Comparison of ENCODE assay signal across 8 mouse cellular contexts in the genomic region with DNA sequence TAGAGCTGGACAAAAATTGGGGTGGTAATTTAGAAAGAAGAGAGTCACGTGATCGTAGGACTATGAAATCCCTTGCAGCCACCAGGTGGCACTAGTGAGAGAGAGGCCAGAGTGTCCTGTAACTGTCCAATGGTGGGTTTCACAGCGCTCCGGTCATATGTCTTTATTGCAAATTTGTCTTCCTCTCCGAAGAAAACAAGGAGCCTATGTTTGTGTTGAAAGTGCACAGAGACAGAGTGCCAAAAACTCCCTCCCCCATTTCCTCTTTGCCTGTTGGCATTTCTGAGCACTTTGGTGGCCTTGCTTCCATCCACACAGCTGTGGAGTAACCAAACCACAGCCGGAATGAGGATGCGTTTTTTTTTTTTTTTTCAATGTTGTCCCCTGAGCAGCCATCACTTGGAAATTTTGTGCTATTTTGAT. TPM values are rescaled to one million over a fixed set of nuclear protein-coding genes. Genes with fewer than 3 reads are reported as not detected.
DNase-seq lines count a peak whose midpoint lies in the region; ATAC-seq lines count a peak whose summit lies in the region.

No protein-coding gene starts in this region.

- no peaks in the 10 kb centered on the region for H3K4me1 ChIP-seq in forebrain, embryonic 10.5 days
- no peaks in the 10 kb centered on the region for H3K4me1 ChIP-seq in forebrain, embryonic 12.5 days
- H3K4me1 ChIP-seq in neural tube, embryonic 15.5 days = no peaks in the 10 kb centered on the region

- intact Hi-C loops in heart, postnatal 14 days (cut with DNase I) = no loop called here

- H3K27ac ChIP-seq in forebrain, embryonic 10.5 days = no peak overlapping the region
- no peak overlapping the region for H3K27ac ChIP-seq in forebrain, embryonic 12.5 days
- no peak overlapping the region for H3K27ac ChIP-seq in neural tube, embryonic 15.5 days (replicated peaks)

- WGBS in forebrain, embryonic 10.5 days = 71% methylated on average over 7 of the region's 7 CpGs
- 75% methylated on average over 7 of the region's 7 CpGs for WGBS in forebrain, embryonic 12.5 days
- WGBS in neural tube, embryonic 15.5 days = 77% methylated on average over 7 of the region's 7 CpGs

- H3K27me3 ChIP-seq in forebrain, embryonic 10.5 days (ENCODE audit: poor library complexity, severe bottlenecking) = no peaks in the 10 kb centered on the region
- no peaks in the 10 kb centered on the region for H3K27me3 ChIP-seq in forebrain, embryonic 12.5 days
- H3K27me3 ChIP-seq in neural tube, embryonic 15.5 days (replicated peaks) = no peaks in the 10 kb centered on the region

- ATAC-seq in forebrain, embryonic 12.5 days (ENCODE audit: low FRiP score) = no peak
- ATAC-seq in neural tube, embryonic 15.5 days (ENCODE audit: low FRiP score) = no peak

- H3K9me3 ChIP-seq in forebrain, embryonic 10.5 days = no peaks in the 10 kb centered on the region
- H3K9me3 ChIP-seq in forebrain, embryonic 12.5 days = no peaks in the 10 kb centered on the region
- no peaks in the 10 kb centered on the region for H3K9me3 ChIP-seq in neural tube, embryonic 15.5 days (replicated peaks)

- H3K4me2 ChIP-seq in forebrain, embryonic 12.5 days = no peak overlapping the region
- no peak overlapping the region for H3K4me2 ChIP-seq in neural tube, embryonic 15.5 days

- H3K9ac ChIP-seq in forebrain, embryonic 12.5 days = no peak overlapping the region
- H3K9ac ChIP-seq in neural tube, embryonic 15.5 days (replicated peaks) = no peak overlapping the region

- H3K4me3 ChIP-seq in forebrain, embryonic 10.5 days = no peak overlapping the region
- no peak overlapping the region for H3K4me3 ChIP-seq in forebrain, embryonic 12.5 days (replicated peaks)
- H3K4me3 ChIP-seq in neural tube, embryonic 15.5 days (replicated peaks) = no peak overlapping the region

- no peaks in the 10 kb centered on the region for H3K36me3 ChIP-seq in forebrain, embryonic 10.5 days (replicated peaks)
- no peaks in the 10 kb centered on the region for H3K36me3 ChIP-seq in forebrain, embryonic 12.5 days (replicated peaks)
- H3K36me3 ChIP-seq in neural tube, embryonic 15.5 days = no peaks in the 10 kb centered on the region

- DNase-seq in forebrain, embryonic 10.5 days (ENCODE audit: extremely low spot score, low spot score) = peak; percentile 31
- peak; percentile 36 for DNase-seq in neural tube, embryonic 10.5 days (ENCODE audit: extremely low spot score, low spot score)
- peak; percentile 57 for DNase-seq in cerebellum, adult 18-20 months
- peak; percentile 33 to 44 for DNase-seq in heart, postnatal 14 days
- DNase-seq in lung, postnatal 14 days = peak; percentile 76
- DNase-seq in spleen, postnatal 4 days (ENCODE audit: low spot score in 2 of 2) = peak; percentile 59 to 82

RNA-seq across cellular contexts. Expression of a gene that starts 36.7 kb away (rescaled TPM):
- polyA plus RNA-seq in forebrain, embryonic 10.5 days (2016; fragmentation: Nextera tagmentation; extraction: Ambion mirVana) = 16.8 and 17.9 TPM in 2 replicates
- 32.4 and 36.1 TPM in 2 replicates for polyA plus RNA-seq in forebrain, embryonic 12.5 days (2016; fragmentation: Nextera tagmentation; extraction: Ambion mirVana)
- polyA plus RNA-seq in neural tube, embryonic 15.5 days (2015; fragmentation: Nextera tagmentation; extraction: Ambion mirVana) = 98.5 and 115 TPM in 2 replicates
- total RNA-seq in heart, postnatal 14 days (2021) = 1 to 10 TPM; 1.7 to 2.1 TPM
